Mouse (Mus musculus) embryonic facial prominence, embryonic 15.5 days (tissue): ENCODE results near the gene Nrgn. TPM values are rescaled to one million over a fixed set of nuclear protein-coding genes. Genes with fewer than 3 reads are reported as not detected.

Experiments used
- ATAC-seq: fragments of 200-750 bp; cut with Nextera tagmentation; 2 replicates; pipeline ENCODE4 v1.8.0; 2017; ENCODE audit warnings: low read depth, moderate TSS enrichment; ENCODE audit not compliant: insufficient number of reproducible peaks, low FRiP score, low TSS enrichment
- H3K27ac ChIP-seq: fragments of 300-500 bp; sonication (generic); replicated peaks from 2 replicates; pipeline ENCODE4 v1.5.1; 2015; ENCODE audit warnings: mild to moderate bottlenecking, inconsistent platforms
- H3K27me3 ChIP-seq: fragments of 300-500 bp; sonication (generic); 2 replicates; pipeline ENCODE4 v1.6.1; 2015; ENCODE audit warnings: inconsistent platforms
- H3K36me3 ChIP-seq: fragments of 300-500 bp; sonication (generic); 2 replicates; pipeline ENCODE4 v1.6.1; 2015; ENCODE audit warnings: mild to moderate bottlenecking, inconsistent platforms
- H3K4me1 ChIP-seq: fragments of 300-500 bp; sonication (generic); 2 replicates; pipeline ENCODE4 v1.6.1; 2015; ENCODE audit warnings: inconsistent platforms
- H3K4me2 ChIP-seq: fragments of 300-500 bp; sonication (generic); replicated peaks from 2 replicates; pipeline ENCODE4 v1.6.1; 2015; ENCODE audit warnings: mild to moderate bottlenecking, inconsistent platforms
- H3K4me3 ChIP-seq: fragments of 300-500 bp; sonication (generic); replicated peaks from 2 replicates; pipeline ENCODE4 v1.5.1; 2015; ENCODE audit warnings: mild to moderate bottlenecking, inconsistent platforms
- H3K9ac ChIP-seq: fragments of 300-500 bp; sonication (generic); 2 replicates; pipeline ENCODE4 v1.6.1; 2015; ENCODE audit warnings: inconsistent platforms
- H3K9me3 ChIP-seq: fragments of 300-500 bp; sonication (generic); replicated peaks from 2 replicates; pipeline ENCODE4 v1.6.1; 2016; ENCODE audit warnings: inconsistent platforms
- WGBS: fragments of 180-500 bp; shearing (Covaris S2); methylation state at CpG from one replicate; pipeline ENCODE4 v1.1.7; 2015; 5-methylcytosine and 5-hydroxymethylcytosine counted together
- polyA plus RNA-seq: library from polyadenylated mRNA; unstranded; fragments of >200 nt; fragmentation: Nextera tagmentation; extraction: Ambion mirVana; gene quantifications from 2 replicates; pipeline ENCODE4 v1.2.1, GENCODE M21; 2015

Nrgn gene
- polyA plus RNA-seq, 1 experiment from 2014 or later, result 10.9 TPM

DNA sequence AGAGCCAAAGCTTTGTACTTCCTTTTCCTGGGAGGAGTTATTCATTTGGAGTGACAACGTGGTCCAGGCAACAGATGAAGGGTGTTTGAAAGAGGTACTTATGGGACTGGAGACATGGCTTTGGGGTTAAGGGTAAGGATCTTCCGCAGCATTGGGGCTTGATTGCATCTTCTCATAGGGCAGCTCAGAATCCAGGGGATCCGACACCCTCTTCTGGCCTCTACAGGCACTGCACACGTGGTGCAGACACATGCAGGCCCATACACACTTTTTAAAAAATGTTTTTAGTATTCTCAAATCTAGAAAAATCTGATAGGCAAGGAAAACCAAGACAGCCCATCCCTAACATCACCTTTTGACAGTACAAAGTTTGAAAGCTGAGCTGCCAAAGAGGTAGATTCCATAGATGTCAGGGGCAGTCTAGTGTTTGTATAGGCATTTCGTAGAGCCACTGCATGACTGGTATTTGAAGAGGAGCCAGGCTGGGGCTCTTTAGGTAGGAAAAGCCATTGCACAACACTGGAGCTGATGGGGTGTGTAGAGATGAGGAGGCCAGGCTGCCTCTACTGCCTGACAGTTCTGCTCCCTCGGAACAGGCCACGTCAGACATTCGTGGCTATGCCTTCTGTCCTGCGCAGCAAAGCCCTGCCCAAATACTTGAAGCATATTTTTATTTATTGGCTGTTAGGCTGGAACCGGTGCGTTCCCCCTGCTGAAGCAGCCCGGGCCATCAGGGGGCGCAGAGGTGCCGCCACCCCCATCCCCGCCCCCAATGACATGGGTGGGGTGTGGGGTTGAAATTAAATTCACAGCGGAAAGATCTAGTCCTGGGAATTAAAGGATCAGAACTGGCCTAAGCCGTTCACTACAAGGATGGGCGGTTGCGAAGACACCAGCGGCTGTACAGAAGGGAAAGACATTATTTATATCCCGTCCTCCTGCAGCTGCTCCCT lies 26.0 kb downstream of the Nrgn start:
- no peak for ATAC-seq
- peaks cover 34% of the 10 kb centered on the region for H3K4me1 ChIP-seq
- peak overlapping the region; percentile 25 for H3K4me3 ChIP-seq
- 26% methylated on average over 21 of the region's 21 CpGs for WGBS
- 0 out of 2 replicates have a peak overlapping the region, but pooled peaks have one; percentile 24 for H3K4me2 ChIP-seq
- no peaks in the 10 kb centered on the region for H3K9me3 ChIP-seq
- no peak overlapping the region for H3K27ac ChIP-seq
- peaks cover 56% of the 10 kb centered on the region for H3K27me3 ChIP-seq
- H3K9ac ChIP-seq, result no peak overlapping the region
- H3K36me3 ChIP-seq, result peaks cover 26% of the 10 kb centered on the region

GRCm38 (mm10) chr9:37525461-37525860 lies 27.2 kb downstream of the Nrgn start:
- Histone ChIP-seq H3K9me3 (no peaks in the 10 kb centered on the region), H3K4me1 (peaks cover 24% of the 10 kb centered on the region), H3K27me3 (peaks cover 46% of the 10 kb centered on the region), H3K27ac (no peak overlapping the region), H3K36me3 (peaks cover 34% of the 10 kb centered on the region), H3K9ac (no peak overlapping the region), H3K4me3 (no peak overlapping the region), H3K4me2 (no peak overlapping the region)
- 86% methylated on average over 2 of the region's 2 CpGs for WGBS
- no peak for ATAC-seq

- Histone ChIP-seq H3K36me3 (peaks cover 39% of the 10 kb centered on the region), H3K27me3 (no peaks in the 10 kb centered on the region)
- ATAC-seq, result no peak
These were observed 32.7 kb downstream of the Nrgn start for GRCm38 (mm10) chr9:37519995-37520394.

DNA sequence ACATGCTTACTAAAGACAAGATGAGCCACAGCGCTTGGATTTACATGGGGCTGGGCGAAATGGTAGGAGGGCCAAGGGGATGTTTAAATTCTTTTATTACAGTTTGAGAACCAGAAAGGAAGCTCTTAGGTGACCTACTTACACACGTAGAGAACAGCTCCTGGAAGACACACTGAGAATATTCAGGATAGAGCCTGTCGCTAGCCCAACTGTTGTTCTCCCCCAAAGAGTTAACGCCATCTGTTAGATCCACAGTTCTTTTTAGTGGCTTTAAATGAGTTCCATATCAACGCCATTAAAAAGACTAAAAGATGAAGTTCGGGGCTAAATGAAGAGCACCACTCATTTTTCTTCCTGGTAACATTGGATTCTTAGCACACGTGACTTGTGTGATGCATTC lies 33.7 kb downstream of the Nrgn start:
- 88% methylated on average over 8 of the region's 8 CpGs for WGBS
- Histone ChIP-seq H3K9ac (no peak overlapping the region), H3K27me3 (no peaks in the 10 kb centered on the region), H3K4me3 (no peak overlapping the region), H3K27ac (no peak overlapping the region), H3K36me3 (peaks cover 33% of the 10 kb centered on the region), H3K9me3 (no peaks in the 10 kb centered on the region), H3K4me2 (no peak overlapping the region), H3K4me1 (no peaks in the 10 kb centered on the region)
- ATAC-seq, result no peak

More at GRCm38 (mm10) chr9:37519995-37520394, 32.7 kb downstream of the Nrgn start:
- Histone ChIP-seq H3K4me1 (no peaks in the 10 kb centered on the region), H3K4me2 (no peak overlapping the region), H3K9me3 (no peaks in the 10 kb centered on the region), H3K27ac (no peak overlapping the region), H3K9ac (no peak overlapping the region), H3K4me3 (no peak overlapping the region)
- WGBS, result 93% methylated on average over 2 of the region's 2 CpGs

DNA sequence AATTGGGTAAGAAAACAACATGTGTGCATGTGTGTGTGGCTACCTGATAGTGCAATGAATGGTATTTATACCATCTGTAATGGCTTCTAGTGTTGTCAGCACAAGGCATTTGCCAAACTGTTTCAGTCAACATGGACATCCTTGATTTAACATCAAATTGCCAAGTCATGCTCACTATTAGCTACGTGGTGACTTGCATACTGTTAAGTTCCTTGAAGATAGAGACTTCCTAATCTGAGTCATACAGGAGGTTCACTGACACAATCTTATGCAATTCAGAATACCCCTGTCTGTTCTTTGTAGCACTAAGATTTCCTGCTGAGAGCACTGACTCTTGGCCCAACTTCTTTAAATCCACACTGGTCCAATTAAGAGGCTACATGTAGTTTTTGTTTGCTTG lies 35.2 kb downstream of the Nrgn start:
- Histone ChIP-seq H3K36me3 (peaks cover 26% of the 10 kb centered on the region), H3K9ac (no peak overlapping the region), H3K4me1 (no peaks in the 10 kb centered on the region), H3K27me3 (no peaks in the 10 kb centered on the region), H3K9me3 (no peaks in the 10 kb centered on the region), H3K27ac (no peak overlapping the region), H3K4me3 (no peak overlapping the region), H3K4me2 (no peak overlapping the region)
- WGBS, result 63% methylated on average over 1 of the region's 1 CpGs
- no peak for ATAC-seq

DNA sequence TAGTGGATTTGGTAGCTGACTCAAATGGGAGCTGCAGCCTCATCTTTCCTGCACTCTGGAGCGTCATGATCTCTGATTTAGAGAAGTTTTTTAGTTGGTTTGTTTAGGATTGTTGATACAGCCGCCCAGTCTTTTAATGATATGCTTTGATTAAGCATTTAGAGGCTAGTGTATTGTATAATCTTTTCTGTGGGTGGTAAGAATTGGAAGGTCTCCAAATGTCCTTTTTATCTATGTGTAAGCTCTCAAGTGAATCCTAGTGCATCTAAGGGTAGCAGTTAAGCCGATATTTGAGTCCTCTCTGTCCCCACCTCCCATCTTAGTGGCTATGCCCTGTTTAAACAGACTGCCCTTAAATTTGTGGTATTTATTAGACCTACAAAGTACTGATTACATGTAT lies 38.2 kb downstream of the Nrgn start:
- no peak overlapping the region for H3K4me2 ChIP-seq
- ATAC-seq, result no peak
- no peaks in the 10 kb centered on the region for H3K4me1 ChIP-seq
- 77% methylated on average over 3 of the region's 3 CpGs for WGBS
- H3K27me3 ChIP-seq, result no peaks in the 10 kb centered on the region
- peaks cover 7% of the 10 kb centered on the region for H3K36me3 ChIP-seq
- no peak overlapping the region for H3K4me3 ChIP-seq
- H3K27ac ChIP-seq, result no peak overlapping the region
- no peak overlapping the region for H3K9ac ChIP-seq
- no peaks in the 10 kb centered on the region for H3K9me3 ChIP-seq

DNA sequence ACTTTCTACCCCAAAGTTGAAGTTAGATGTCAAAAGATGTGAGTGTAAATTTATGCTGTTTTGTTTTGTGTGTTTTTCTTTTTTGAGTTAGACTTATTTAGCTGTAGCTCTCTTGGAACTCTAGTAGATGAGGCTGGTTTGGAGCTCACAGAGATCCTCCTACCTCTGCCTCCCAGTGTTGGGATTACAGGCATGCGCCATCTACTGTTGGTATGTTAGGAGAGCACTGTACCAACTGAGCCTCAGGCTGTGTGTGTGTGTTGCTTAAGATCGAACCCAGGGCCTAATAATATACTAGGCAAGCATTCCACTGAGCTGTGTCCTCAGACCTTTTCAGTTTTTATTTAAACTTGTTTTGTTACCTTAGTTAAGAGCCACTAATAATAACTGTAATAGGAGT lies 40.6 kb downstream of the Nrgn start:
- Histone ChIP-seq H3K4me1 (no peaks in the 10 kb centered on the region), H3K27me3 (no peaks in the 10 kb centered on the region), H3K9ac (no peak overlapping the region), H3K27ac (no peak overlapping the region), H3K36me3 (no peaks in the 10 kb centered on the region), H3K4me2 (no peak overlapping the region), H3K4me3 (no peak overlapping the region), H3K9me3 (no peaks in the 10 kb centered on the region)
- WGBS, result 92% methylated on average over 2 of the region's 2 CpGs
- no peak for ATAC-seq

GRCm38 (mm10) chr9:37506023-37506422 lies 46.7 kb downstream of the Nrgn start:
- WGBS, result 76% methylated on average over 1 of the region's 1 CpGs
- Histone ChIP-seq H3K36me3 (no peaks in the 10 kb centered on the region), H3K4me3 (no peak overlapping the region), H3K27me3 (no peaks in the 10 kb centered on the region), H3K4me2 (no peak overlapping the region), H3K27ac (no peak overlapping the region), H3K4me1 (no peaks in the 10 kb centered on the region), H3K9ac (no peak overlapping the region), H3K9me3 (no peaks in the 10 kb centered on the region)
- no peak for ATAC-seq

- ATAC-seq, result no peak
- H3K27ac ChIP-seq, result no peak overlapping the region
These were observed 48.4 kb downstream of the Nrgn start for GRCm38 (mm10) chr9:37504348-37504747.

GRCm38 (mm10) chr9:37501170-37501569 lies 51.5 kb downstream of the Nrgn start:
- Histone ChIP-seq H3K27ac (no peak overlapping the region), H3K36me3 (0 out of 2 replicates have a peak, but pooled peaks cover 5% of the 10 kb centered on the region), H3K4me1 (no peaks in the 10 kb centered on the region), H3K4me3 (no peak overlapping the region), H3K27me3 (no peaks in the 10 kb centered on the region), H3K9ac (no peak overlapping the region), H3K4me2 (no peak overlapping the region), H3K9me3 (no peaks in the 10 kb centered on the region)
- 95% methylated on average over 1 of the region's 1 CpGs for WGBS
- no peak for ATAC-seq

More at GRCm38 (mm10) chr9:37504348-37504747, 48.4 kb downstream of the Nrgn start:
- Histone ChIP-seq H3K27me3 (no peaks in the 10 kb centered on the region), H3K9ac (no peak overlapping the region), H3K4me3 (no peak overlapping the region), H3K4me2 (no peak overlapping the region), H3K4me1 (no peaks in the 10 kb centered on the region), H3K36me3 (0 out of 2 replicates have a peak, but pooled peaks cover 5% of the 10 kb centered on the region), H3K9me3 (no peaks in the 10 kb centered on the region)

DNA sequence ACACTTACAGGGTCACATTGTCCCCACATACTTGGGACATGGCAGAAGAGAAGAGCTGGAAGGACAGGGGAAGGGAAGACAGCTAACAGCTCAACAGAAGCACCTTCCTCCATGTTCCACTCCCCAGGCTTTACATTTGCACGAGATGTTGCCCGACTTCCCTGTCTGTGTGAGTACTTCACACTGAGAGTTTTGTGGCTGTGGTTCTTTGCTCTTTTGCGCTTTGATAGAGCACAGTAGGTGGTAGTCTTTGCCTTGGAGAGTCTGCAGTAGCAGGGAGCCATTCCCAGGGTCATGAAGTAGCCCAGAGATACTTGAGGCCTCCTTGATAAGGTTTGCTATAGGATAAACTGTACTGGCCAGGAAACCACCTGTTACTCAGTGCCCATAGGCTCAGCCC lies 52.5 kb downstream of the Nrgn start:
- Histone ChIP-seq H3K4me1 (no peaks in the 10 kb centered on the region), H3K36me3 (0 out of 2 replicates have a peak, but pooled peaks cover 5% of the 10 kb centered on the region), H3K27me3 (no peaks in the 10 kb centered on the region), H3K27ac (no peak overlapping the region), H3K4me2 (no peak overlapping the region), H3K9ac (no peak overlapping the region), H3K4me3 (no peak overlapping the region), H3K9me3 (no peaks in the 10 kb centered on the region)
- ATAC-seq, result no peak
- WGBS, result 80% methylated on average over 3 of the region's 3 CpGs

- H3K9ac ChIP-seq, result no peak overlapping the region
- ATAC-seq, result no peak
- 0 out of 2 replicates have a peak, but pooled peaks cover 7% of the 10 kb centered on the region for H3K36me3 ChIP-seq
- H3K27me3 ChIP-seq, result no peaks in the 10 kb centered on the region
- no peaks in the 10 kb centered on the region for H3K4me1 ChIP-seq
- no peak overlapping the region for H3K4me2 ChIP-seq
- H3K4me3 ChIP-seq, result no peak overlapping the region
- no peak overlapping the region for H3K27ac ChIP-seq
- H3K9me3 ChIP-seq, result no peaks in the 10 kb centered on the region
These were observed 56.4 kb downstream of the Nrgn start for GRCm38 (mm10) chr9:37496325-37496724.
